Mouse (Mus musculus) cerebellum, adult 2 months (tissue): ENCODE measurements at regions not wholly inside any gene's neighbourhood (a gene's known extent, or its start where the extent isn't known, plus 50 kb on each side); places are given as distances from the start of the nearest gene placed in this dataset.

Experiments
- DNase-seq, 2 experiments: peaks; one replicate each; pipeline ENCODE4 v3.0.0; 2021
- H3K27ac ChIP-seq: fragments of 200-500 bp; 2 replicates; pipeline ENCODE4 v1.5.1; 2012; ENCODE audit warnings: low read length, control low read depth, inconsistent platforms; ENCODE audit not compliant: insufficient read depth
- H3K27me3 ChIP-seq: fragments of 200-500 bp; 2 replicates; pipeline ENCODE4 v1.6.1; 2012; ENCODE audit warnings: inconsistent platforms, mild to moderate bottlenecking, low read length, moderate library complexity; ENCODE audit not compliant: control insufficient read depth, insufficient read depth
- H3K4me1 ChIP-seq: fragments of 200-500 bp; 2 replicates; pipeline ENCODE4 v1.6.1; 2011; ENCODE audit warnings: low read length; ENCODE audit not compliant: control insufficient read depth, insufficient read depth
- H3K4me3 ChIP-seq: fragments of 200-500 bp; replicated peaks from 2 replicates; pipeline ENCODE3; 2011; ENCODE audit warnings: mild to moderate bottlenecking, low read depth, low read length, control low read depth; ENCODE audit not compliant: insufficient read depth
- CTCF ChIP-seq: fragments of 200-500 bp; IDR thresholded peaks from 2 replicates; pipeline ENCODE4 v1.5.1; 2011; ENCODE audit warnings: low read depth, mild to moderate bottlenecking, control low read depth, low read length, moderate library complexity, borderline replicate concordance; ENCODE audit not compliant: insufficient read depth
- POLR2A ChIP-seq: fragments of 200-500 bp; IDR thresholded peaks from 2 replicates; pipeline ENCODE4 v1.6.1; 2011; ENCODE audit warnings: low read length, control low read depth, borderline replicate concordance; ENCODE audit not compliant: insufficient read depth
- WGBS: fragments of 180-500 bp; shearing (Covaris S2); methylation state at CpG from one replicate; pipeline ENCODE4 v1.1.7; 2018; 5-methylcytosine and 5-hydroxymethylcytosine counted together

DNA sequence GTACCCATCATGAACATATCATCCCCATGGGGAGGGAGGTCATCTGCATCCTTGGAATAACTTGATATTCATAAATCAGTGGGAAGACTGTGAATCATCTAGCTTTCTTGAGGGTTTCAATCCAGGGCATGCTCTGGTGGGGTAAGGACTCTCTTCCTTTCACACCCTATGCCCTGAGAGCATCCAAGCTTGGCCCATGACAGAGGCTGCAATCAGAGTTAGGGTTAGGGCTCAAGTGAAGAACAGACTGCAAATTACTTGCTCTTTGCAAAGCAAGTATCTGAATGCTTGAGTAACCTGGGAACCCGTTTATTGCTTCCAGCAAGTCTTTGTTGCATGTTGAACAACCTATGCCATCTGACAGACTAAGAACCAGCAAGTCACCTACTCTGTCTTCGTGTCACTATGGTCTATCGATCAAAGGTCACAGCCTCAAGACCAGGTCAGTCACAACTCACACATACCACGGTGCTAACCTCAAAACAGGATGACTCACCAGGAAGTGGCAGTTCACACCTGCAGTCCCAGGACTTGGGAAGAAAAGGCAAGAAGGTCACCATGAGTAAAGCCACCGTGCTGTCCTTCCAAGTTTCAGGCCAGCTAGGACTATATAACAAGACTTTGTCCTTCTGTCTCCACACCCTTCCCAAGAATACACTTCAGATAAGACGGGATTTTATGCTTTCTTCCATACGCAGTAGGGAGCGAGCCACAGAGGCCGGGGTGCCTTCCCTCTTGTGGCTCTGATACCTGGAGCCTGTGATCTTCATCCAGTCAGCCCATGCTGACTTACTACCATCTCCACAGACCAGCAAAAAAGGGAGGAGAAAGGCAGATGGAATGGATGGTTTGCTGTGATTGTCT is 129.7 kb upstream of the Irf2bp2 start:
- DNase-seq = no peak
- H3K4me3 ChIP-seq = no peak overlapping the region
- H3K4me1 ChIP-seq = peaks cover 3% of the 10 kb centered on the region; the same call in 1 of the 2 replicates
- H3K27me3 ChIP-seq = no peaks in the 10 kb centered on the region
- 91% methylated on average over 9 of the region's 9 CpGs for WGBS
- H3K27ac ChIP-seq = no peak overlapping the region
- TF ChIP-seq POLR2A = no peak
- no peak for TF ChIP-seq CTCF

DNA sequence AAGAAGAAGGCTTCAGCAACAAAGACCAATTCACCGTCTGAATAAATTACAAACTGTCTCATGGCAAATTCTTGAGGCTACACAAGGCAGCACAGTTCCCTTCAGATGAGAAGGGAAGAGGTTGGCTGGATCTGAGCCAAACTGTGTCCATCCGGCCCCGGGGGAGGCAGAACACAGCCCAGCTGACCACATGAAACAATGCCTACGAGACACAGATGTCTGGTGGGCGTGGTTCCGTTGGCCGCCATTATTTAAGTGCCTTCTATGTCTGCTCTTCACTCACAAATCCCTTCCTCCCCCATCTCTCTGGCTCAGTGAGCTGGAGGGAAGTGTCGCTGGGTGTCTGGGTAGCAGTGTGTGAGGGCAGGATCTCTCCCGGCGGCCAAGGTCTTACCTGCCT is 127.8 kb upstream of the Irf2bp2 start:
- no peak for DNase-seq
- Histone ChIP-seq H3K27ac (no peak overlapping the region), H3K4me1 (peaks cover 14% of the 10 kb centered on the region), H3K4me3 (no peak overlapping the region), H3K27me3 (no peaks in the 10 kb centered on the region)
- WGBS = 38% methylated on average over 10 of the region's 10 CpGs
- TF ChIP-seq CTCF (no peak), POLR2A (no peak)

DNA sequence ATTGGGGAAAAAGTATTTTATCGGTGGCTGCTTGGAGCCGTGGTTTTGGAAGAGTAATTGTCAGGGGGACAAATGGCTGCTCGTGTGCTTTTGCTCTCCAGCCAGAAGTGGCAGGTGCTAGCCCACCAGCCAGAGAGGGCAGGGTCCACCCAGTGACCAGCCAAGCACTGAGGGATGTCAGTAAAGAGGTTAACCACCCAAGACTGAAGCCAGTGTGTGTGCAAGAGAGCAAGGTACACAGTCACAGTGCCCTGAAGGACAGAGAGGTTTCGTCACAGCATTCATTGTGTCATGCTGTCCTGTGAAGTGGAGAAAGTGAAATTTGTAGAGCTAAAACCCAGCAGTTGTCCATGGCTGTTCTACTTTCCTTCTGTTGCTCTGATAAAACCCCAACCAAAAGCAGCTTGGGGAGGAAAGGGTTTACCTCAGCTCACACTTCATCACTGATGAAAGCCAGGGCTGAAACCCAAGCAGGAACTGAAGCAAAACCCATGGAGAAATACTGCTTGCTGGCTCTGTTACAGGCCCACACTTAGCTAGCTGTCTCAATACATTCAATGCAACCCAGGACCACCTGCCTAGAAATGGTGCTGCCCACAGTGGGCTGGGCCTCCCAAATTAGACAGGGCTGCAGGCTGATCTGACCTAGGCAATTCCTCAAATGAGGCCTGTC is 126.8 kb upstream of the Irf2bp2 start:
- 84% methylated on average over 4 of the region's 4 CpGs for WGBS

DNA sequence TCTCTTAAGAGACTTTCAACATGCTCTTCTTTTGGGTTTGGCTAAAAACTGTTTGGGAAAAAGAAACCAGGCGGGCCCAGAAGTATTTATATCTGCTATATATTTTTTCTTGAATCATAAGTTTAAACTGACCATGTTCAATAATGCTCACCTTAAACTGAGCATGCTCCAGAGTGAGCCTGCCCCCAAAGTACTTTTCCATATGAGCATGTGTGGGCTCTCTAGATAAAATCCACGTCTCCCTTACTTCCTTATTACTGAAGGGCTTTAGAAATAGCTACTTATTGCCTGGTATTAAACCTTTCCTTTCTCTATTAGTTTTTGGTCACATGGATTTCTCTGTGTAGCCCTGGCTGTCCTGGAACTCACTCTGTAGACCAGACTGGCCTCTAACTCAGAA is 126.0 kb upstream of the Irf2bp2 start:
- no peaks in the 10 kb centered on the region for H3K27me3 ChIP-seq
- TF ChIP-seq POLR2A = no peak
- TF ChIP-seq CTCF = no peak
- no peak for DNase-seq
- 99% methylated on average over 2 of the region's 2 CpGs for WGBS
- H3K4me1 ChIP-seq = peaks cover 14% of the 10 kb centered on the region
- no peak overlapping the region for H3K4me3 ChIP-seq
- H3K27ac ChIP-seq = no peak overlapping the region

More for the DNA sequence above, 126.8 kb upstream of the Irf2bp2 start:
- TF ChIP-seq CTCF (no peak), POLR2A (no peak)
- Histone ChIP-seq H3K27me3 (no peaks in the 10 kb centered on the region), H3K4me1 (peaks cover 14% of the 10 kb centered on the region), H3K4me3 (no peak overlapping the region), H3K27ac (no peak overlapping the region)
- no peak for DNase-seq

GRCm38 (mm10) chr8:126717652-126718155 is 123.9 kb upstream of the Irf2bp2 start:
- WGBS = 5% methylated on average over 2 of the region's 2 CpGs
- Histone ChIP-seq H3K27me3 (no peaks in the 10 kb centered on the region), H3K27ac (no peak overlapping the region), H3K4me1 (peaks cover 17% of the 10 kb centered on the region), H3K4me3 (no peak overlapping the region)
- peak; percentile 81 to 94 for DNase-seq
- TF ChIP-seq POLR2A (no peak), CTCF (no peak)

DNA sequence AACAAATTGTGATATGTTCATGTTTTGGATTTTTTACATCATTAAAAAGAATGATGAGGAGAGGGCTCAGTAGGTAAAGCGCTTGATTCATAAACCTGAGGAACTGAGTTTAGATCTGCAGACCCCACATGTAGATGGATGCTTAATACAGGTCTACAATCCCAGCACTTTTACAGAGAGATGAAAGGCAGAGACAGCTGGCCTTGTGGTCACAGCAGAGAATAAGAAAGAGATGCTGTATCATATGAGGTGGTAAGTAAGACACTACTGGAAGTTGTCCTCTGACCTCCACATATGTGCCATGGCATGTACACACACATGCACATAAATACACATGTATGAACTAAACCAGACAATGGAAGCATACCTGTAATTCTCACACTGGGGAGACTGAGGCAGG is 121.9 kb upstream of the Irf2bp2 start:
- no peak overlapping the region for H3K4me3 ChIP-seq
- DNase-seq = no peak
- H3K27me3 ChIP-seq = no peaks in the 10 kb centered on the region
- no peak overlapping the region for H3K27ac ChIP-seq
- WGBS = 100% methylated on average over 1 of the region's 1 CpGs
- TF ChIP-seq POLR2A = no peak
- no peak for TF ChIP-seq CTCF
- H3K4me1 ChIP-seq = peaks cover 21% of the 10 kb centered on the region

- DNase-seq = no peak
- H3K4me1 ChIP-seq = peaks cover 21% of the 10 kb centered on the region
- TF ChIP-seq CTCF (no peak), POLR2A (no peak)
- no peaks in the 10 kb centered on the region for H3K27me3 ChIP-seq
- whole genome bisulfite sequencing = 75% methylated on average over 8 of the region's 8 CpGs
- H3K27ac ChIP-seq = no peak overlapping the region
- H3K4me3 ChIP-seq = no peak overlapping the region
Measured at GRCm38 (mm10) chr8:126713602-126714145, 119.9 kb upstream of the Irf2bp2 start.
